10 mouse cellular contexts compared by ENCODE assay signal in the genomic region with DNA sequence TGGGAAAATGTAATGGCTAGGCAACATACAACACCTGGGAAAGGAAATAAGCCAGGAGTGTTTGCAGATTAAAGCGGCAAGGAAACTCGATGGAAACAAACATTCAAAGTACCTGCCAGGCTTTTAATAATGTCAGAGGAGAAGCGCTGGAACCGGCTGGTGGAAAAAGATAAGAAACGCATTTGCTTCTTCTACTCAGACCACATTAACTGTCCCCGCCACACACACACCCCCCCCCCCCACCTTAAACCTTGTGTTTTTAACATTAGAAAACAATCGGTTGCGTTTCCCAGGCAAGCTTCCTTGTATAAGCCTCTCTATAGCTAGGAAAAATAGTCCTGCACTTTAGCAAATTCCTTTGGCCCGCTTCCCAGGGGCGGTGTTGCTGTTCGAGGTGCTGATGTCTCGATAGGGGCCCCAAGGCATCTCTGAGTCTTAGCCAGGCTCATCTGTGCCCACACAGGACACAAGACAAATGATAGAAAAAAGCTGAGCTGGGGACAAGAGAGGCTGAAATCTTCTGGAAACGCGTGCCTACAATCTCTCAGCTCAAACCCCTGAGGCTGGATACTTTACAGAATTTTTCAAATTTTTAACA. TPM values are rescaled to one million over a fixed set of nuclear protein-coding genes. Genes with fewer than 3 reads are reported as not detected.
A peak's percentile ranks its signal among the peaks of the same experiment; 100 is the strongest.
DNase-seq lines count a peak whose midpoint lies in the region; ATAC-seq and TF ChIP-seq lines count a peak whose summit lies in the region.
"Had no signal": no experiment of that assay in that cellular context is flagged by ENCODE, and none has a peak within 500 bp of the region (broad histone marks: within the 10 kb centered on the region; RNA-seq: fewer than 3 reads in every experiment).

No protein-coding gene starts in this region.

- peak; percentile 74 for TF ChIP-seq EP300 in liver, embryonic 14.5 days (IDR thresholded peaks at IDR 0.05; ENCODE audit: low read depth)

- H3K4me1 ChIP-seq in liver, embryonic 14.5 days (replicated peaks; ENCODE audit: control insufficient read depth in 2 of 2, insufficient read depth in 2 of 2, low read length in 1 of 2) = peaks cover 17 to 22% of the 10 kb centered on the region in 2 experiments
- 0 out of 2 replicates have a peak, but pooled peaks cover 3% of the 10 kb centered on the region for H3K4me1 ChIP-seq in neural tube, embryonic 15.5 days

- peak overlapping the region; percentile 50 for H3K27ac ChIP-seq in liver, embryonic 14.5 days
- H3K27ac ChIP-seq in neural tube, embryonic 15.5 days (replicated peaks) = no peak overlapping the region
- H3K27ac ChIP-seq: hindbrain, embryonic 15.5 days had no signal

- no peaks in the 10 kb centered on the region for H3K9me3 ChIP-seq in liver, embryonic 14.5 days (ENCODE audit: control insufficient read depth, low read length)
- H3K9me3 ChIP-seq in neural tube, embryonic 15.5 days (replicated peaks) = no peaks in the 10 kb centered on the region
- H3K9me3 ChIP-seq: hindbrain, embryonic 15.5 days had no signal

- no peak for TF ChIP-seq CTCF in liver, embryonic 14.5 days (IDR thresholded peaks at IDR 0.05; ENCODE audit: low read depth)

- H3K36me3 ChIP-seq in liver, embryonic 14.5 days (replicated peaks; ENCODE audit: control insufficient read depth, insufficient read depth, low read depth) = no peaks in the 10 kb centered on the region
- no peaks in the 10 kb centered on the region for H3K36me3 ChIP-seq in neural tube, embryonic 15.5 days
- H3K36me3 ChIP-seq: hindbrain, embryonic 15.5 days had no signal

- H3K27me3 ChIP-seq in liver, embryonic 14.5 days (ENCODE audit: control insufficient read depth, insufficient read depth, low read length) = no peaks in the 10 kb centered on the region
- no peaks in the 10 kb centered on the region for H3K27me3 ChIP-seq in neural tube, embryonic 15.5 days (replicated peaks)
- H3K27me3 ChIP-seq: hindbrain, embryonic 15.5 days had no signal

- 5% methylated on average over 14 of the region's 14 CpGs for whole genome bisulfite sequencing in liver, embryonic 14.5 days (ENCODE audit: insufficient replicate concordance)
- WGBS in neural tube, embryonic 15.5 days = 41% methylated on average over 14 of the region's 14 CpGs

- peak overlapping the region; percentile 63 for H3K4me2 ChIP-seq in liver, embryonic 14.5 days (ENCODE audit: low read depth)
- H3K4me2 ChIP-seq in neural tube, embryonic 15.5 days = no peak overlapping the region
- H3K4me2 ChIP-seq: hindbrain, embryonic 15.5 days had no signal

- peak; percentile 90 for ATAC-seq in liver, embryonic 14.5 days (ENCODE audit: insufficient read depth)
- ATAC-seq in neural tube, embryonic 15.5 days (ENCODE audit: low FRiP score) = no peak
- ATAC-seq: forebrain, postnatal 0 days had no signal

- DNase-seq in testis, postnatal 10 days (ENCODE audit: low spot score) = peak; percentile 61
- no peak for DNase-seq in testis, postnatal 14 days (ENCODE audit: low spot score)
- DNase-seq in c-Kit-positive CD71-negative TER-119-negative erythroid progenitor cells, embryonic 14.5 days (ENCODE audit: low read depth) = peak; percentile 24
- DNase-seq in liver, embryonic 14.5 days (ENCODE audit: low read depth in 3 of 3, low spot score in 3 of 3) = peak; percentile 47 to 60 (median 47)
- no peak for DNase-seq in layer of hippocampus, postnatal 14 days (ENCODE audit: low spot score in 2 of 2)
- no peak for DNase-seq in natural killer cell, adult 2 months (ENCODE audit: low spot score in 2 of 2)
- DNase-seq: forebrain, postnatal 0 days had no signal

- H3K4me3 ChIP-seq in liver, embryonic 14.5 days (ENCODE audit: insufficient read depth in 1 of 2, low read depth in 2 of 2, low read length in 2 of 2) = peak overlapping the region in 1 of 2 experiments; percentile 17; a peak in 2 of 4 replicates
- no peak overlapping the region for H3K4me3 ChIP-seq in neural tube, embryonic 15.5 days (replicated peaks)
- H3K4me3 ChIP-seq: hindbrain, embryonic 15.5 days had no signal

- H3K9ac ChIP-seq in liver, embryonic 14.5 days (replicated peaks) = peak overlapping the region; percentile 42; the same call in 1 of the 2 replicates
- no peak overlapping the region for H3K9ac ChIP-seq in neural tube, embryonic 15.5 days (replicated peaks)
- H3K9ac ChIP-seq: forebrain, postnatal 0 days; hindbrain, embryonic 15.5 days had no signal

RNA-seq across cellular contexts. Expression of a gene that starts 11.3 kb away (rescaled TPM):
- polyA plus RNA-seq in liver, embryonic 14.5 days (2012; rRNA removed) = 0.04 and 0.06 TPM in 2 replicates
- polyA plus RNA-seq in liver, embryonic 14.5 days (2014; fragmentation: Nextera tagmentation; extraction: Ambion mirVana) = 0.08 and 0.14 TPM in 2 replicates
- total RNA-seq in layer of hippocampus, postnatal 14 days (2021) = 1 to 10 TPM; 6.6 to 6.8 TPM
- polyA plus RNA-seq in neural tube, embryonic 15.5 days (2015; fragmentation: Nextera tagmentation; extraction: Ambion mirVana) = 7.3 and 10.2 TPM in 2 replicates
- polyA plus RNA-seq: lung, embryonic 16.5 days had no signal

Comparison
In these comparisons a context has a peak if more than half of its experiments do, and no peak if none do; other contexts are left out.
1. DNase-seq: peak in testis, postnatal 10 days (single experiment), c-Kit-positive CD71-negative TER-119-negative erythroid progenitor cells, embryonic 14.5 days (single experiment) and liver, embryonic 14.5 days (3 of 3); none in testis, postnatal 14 days (single experiment), layer of hippocampus, postnatal 14 days (0 of 2) and natural killer cell, adult 2 months (0 of 2).